Mouse (Mus musculus): ENCODE data around the gene Sec14l5.

GRCm38 (mm10) chr16:5109877-5110276, 37.0 kb upstream of the Sec14l5 start:
- no peak for TF ChIP-seq POLR2A (IDR thresholded peaks at IDR 0.05; ENCODE audit: insufficient read length, low read depth)
- no peak for TF ChIP-seq CEBPB (IDR thresholded peaks at IDR 0.05; ENCODE audit: insufficient read depth, poor library complexity, severe bottlenecking)
- no peak for TF ChIP-seq E2F4 (IDR thresholded peaks at IDR 0.05; ENCODE audit: insufficient read depth)
- no peak for TF ChIP-seq MAX (IDR thresholded peaks at IDR 0.05; ENCODE audit: low read depth)
- no peak for TF ChIP-seq TCF12 (IDR thresholded peaks at IDR 0.05; ENCODE audit: insufficient read depth, poor library complexity, severe bottlenecking)
- TF ChIP-seq POLR2AphosphoS2 (IDR thresholded peaks at IDR 0.05; ENCODE audit: insufficient read length, low read depth), result no peak
- TF ChIP-seq MYOD1 (IDR thresholded peaks at IDR 0.05; ENCODE audit: control insufficient read depth in 1 of 3, insufficient read length in 2 of 3, low read depth in 2 of 3), result no peak
- no peak for TF ChIP-seq TCF3 (IDR thresholded peaks at IDR 0.05; ENCODE audit: insufficient read length, low read depth)
- no peak for TF ChIP-seq REST (IDR thresholded peaks at IDR 0.05; ENCODE audit: insufficient read depth, insufficient read length)
- TF ChIP-seq USF1 (IDR thresholded peaks at IDR 0.05; ENCODE audit: low read depth), result no peak

Measured in myocyte (in vitro differentiated cells).